Mouse (Mus musculus): Measurements from ENCODE around the gene Vps13d.

Vps13d gene

GRCm38 (mm10) chr4:145037006-145037405 lies 157.8 kb downstream of the Vps13d start:
- no peak for DNase-seq (ENCODE audit: low spot score in 2 of 2)

GRCm38 (mm10) chr4:145035450-145035849 lies 159.4 kb downstream of the Vps13d start:
- no peak for DNase-seq (ENCODE audit: low spot score in 2 of 2)

GRCm38 (mm10) chr4:145034506-145035243 lies 160.1 kb downstream of the Vps13d start:
- peak in 1 of 2 experiments; percentile 48 for DNase-seq (ENCODE audit: low spot score in 2 of 2)

GRCm38 (mm10) chr4:145033392-145033791 lies 161.4 kb downstream of the Vps13d start:
- no peak for DNase-seq (ENCODE audit: low spot score in 2 of 2)

GRCm38 (mm10) chr4:145032637-145033036 lies 162.2 kb downstream of the Vps13d start:
- no peak for DNase-seq (ENCODE audit: low spot score in 2 of 2)

GRCm38 (mm10) chr4:145031510-145031909 lies 163.3 kb downstream of the Vps13d start:
- no peak for DNase-seq (ENCODE audit: low spot score in 2 of 2)

GRCm38 (mm10) chr4:145026449-145026851 lies 168.4 kb downstream of the Vps13d start:
- no peak for DNase-seq (ENCODE audit: low spot score in 2 of 2)

- no peak for DNase-seq (ENCODE audit: low spot score in 2 of 2)
Observed at GRCm38 (mm10) chr4:145025409-145025762, 169.4 kb downstream of the Vps13d start.

GRCm38 (mm10) chr4:145024694-145025408 lies 170.0 kb downstream of the Vps13d start:
- DNase-seq (ENCODE audit: low spot score in 2 of 2), result no peak

- DNase-seq (ENCODE audit: low spot score in 2 of 2), result no peak
Observed at GRCm38 (mm10) chr4:145023911-145024310, 170.9 kb downstream of the Vps13d start.

- no peak for DNase-seq (ENCODE audit: low spot score in 2 of 2)
Observed at GRCm38 (mm10) chr4:145022815-145023214, 172.0 kb downstream of the Vps13d start.

GRCm38 (mm10) chr4:145022211-145022610 lies 172.6 kb downstream of the Vps13d start:
- no peak for DNase-seq (ENCODE audit: low spot score in 2 of 2)

GRCm38 (mm10) chr4:145020383-145020782 lies 174.4 kb downstream of the Vps13d start:
- DNase-seq (ENCODE audit: low spot score in 2 of 2), result no peak

- DNase-seq (ENCODE audit: low spot score in 2 of 2), result no peak
Observed at GRCm38 (mm10) chr4:145019121-145019714, 175.6 kb downstream of the Vps13d start.

GRCm38 (mm10) chr4:145017745-145018144 lies 177.1 kb downstream of the Vps13d start:
- no peak for DNase-seq (ENCODE audit: low spot score in 2 of 2)

GRCm38 (mm10) chr4:145016669-145017068 lies 178.1 kb downstream of the Vps13d start:
- DNase-seq (ENCODE audit: low spot score in 2 of 2), result no peak

- DNase-seq (ENCODE audit: low spot score in 2 of 2), result no peak
Observed at GRCm38 (mm10) chr4:145014632-145014960, 180.2 kb downstream of the Vps13d start.

GRCm38 (mm10) chr4:145013760-145014631 lies 180.8 kb downstream of the Vps13d start:
- DNase-seq (ENCODE audit: low spot score in 2 of 2), result no peak

- DNase-seq (ENCODE audit: low spot score in 2 of 2), result no peak
Observed at GRCm38 (mm10) chr4:145013187-145013586, 181.6 kb downstream of the Vps13d start.

GRCm38 (mm10) chr4:145011156-145011555 lies 183.6 kb downstream of the Vps13d start:
- no peak for DNase-seq (ENCODE audit: low spot score in 2 of 2)

GRCm38 (mm10) chr4:145009934-145010333 lies 184.9 kb downstream of the Vps13d start:
- no peak for DNase-seq (ENCODE audit: low spot score in 2 of 2)

- no peak for DNase-seq (ENCODE audit: low spot score in 2 of 2)
Observed at GRCm38 (mm10) chr4:145009437-145009836, 185.4 kb downstream of the Vps13d start.

All from urinary bladder, postnatal 4 days (tissue).